Mouse (Mus musculus) heart, embryonic 12.5 days (tissue): ENCODE data around the gene 6820408C15Rik. TPM values are rescaled to one million over a fixed set of nuclear protein-coding genes. Genes with fewer than 3 reads are reported as not detected.
A peak's percentile ranks its signal among the peaks of the same experiment; 100 is the strongest.

Experiments
- ATAC-seq: fragments of 200-750 bp; cut with Nextera tagmentation; 2 replicates; pipeline ENCODE4 v1.8.0; 2017; ENCODE audit warnings: moderate TSS enrichment, moderate library complexity; ENCODE audit not compliant: insufficient number of reproducible peaks, low FRiP score
- H3K27ac ChIP-seq: fragments of 300-500 bp; sonication (generic); 2 replicates; pipeline ENCODE4 v1.5.1; 2016; ENCODE audit warnings: mild to moderate bottlenecking, moderate library complexity; ENCODE audit not compliant: poor library complexity, severe bottlenecking
- H3K27me3 ChIP-seq: fragments of 300-500 bp; sonication (generic); replicated peaks from 2 replicates; pipeline ENCODE4 v1.6.1; 2016; ENCODE audit warnings: mild to moderate bottlenecking, moderate library complexity
- H3K36me3 ChIP-seq: fragments of 300-500 bp; sonication (generic); 2 replicates; pipeline ENCODE4 v1.6.1; 2016; ENCODE audit warnings: mild to moderate bottlenecking, moderate library complexity
- H3K4me1 ChIP-seq: fragments of 300-500 bp; sonication (generic); replicated peaks from 2 replicates; pipeline ENCODE4 v1.6.1; 2016; ENCODE audit warnings: mild to moderate bottlenecking
- H3K4me2 ChIP-seq: fragments of 300-500 bp; sonication (generic); 2 replicates; pipeline ENCODE4 v1.6.1; 2016; ENCODE audit warnings: mild to moderate bottlenecking, moderate library complexity
- H3K4me3 ChIP-seq: fragments of 300-500 bp; sonication (generic); 2 replicates; pipeline ENCODE4 v1.5.1; 2016; ENCODE audit warnings: mild to moderate bottlenecking
- H3K9ac ChIP-seq: fragments of 300-500 bp; sonication (generic); 2 replicates; pipeline ENCODE4 v1.6.1; 2016; ENCODE audit warnings: mild to moderate bottlenecking, moderate library complexity
- H3K9me3 ChIP-seq: fragments of 300-500 bp; sonication (generic); replicated peaks from 2 replicates; pipeline ENCODE4 v1.6.1; 2016; ENCODE audit warnings: mild to moderate bottlenecking, moderate library complexity
- WGBS: fragments of 180-500 bp; shearing (Covaris S2); methylation state at CpG from one replicate; pipeline ENCODE4 v1.1.7; 2016; 5-methylcytosine and 5-hydroxymethylcytosine counted together
- polyA plus RNA-seq: library from polyadenylated mRNA; unstranded; fragments of >200 nt; fragmentation: Nextera tagmentation; extraction: Ambion mirVana; gene quantifications from 2 replicates; pipeline ENCODE4 v1.2.1, GENCODE M21; 2016

6820408C15Rik gene
- polyA plus RNA-seq, 1 experiment from 2014 or later: 2.1 TPM

DNA sequence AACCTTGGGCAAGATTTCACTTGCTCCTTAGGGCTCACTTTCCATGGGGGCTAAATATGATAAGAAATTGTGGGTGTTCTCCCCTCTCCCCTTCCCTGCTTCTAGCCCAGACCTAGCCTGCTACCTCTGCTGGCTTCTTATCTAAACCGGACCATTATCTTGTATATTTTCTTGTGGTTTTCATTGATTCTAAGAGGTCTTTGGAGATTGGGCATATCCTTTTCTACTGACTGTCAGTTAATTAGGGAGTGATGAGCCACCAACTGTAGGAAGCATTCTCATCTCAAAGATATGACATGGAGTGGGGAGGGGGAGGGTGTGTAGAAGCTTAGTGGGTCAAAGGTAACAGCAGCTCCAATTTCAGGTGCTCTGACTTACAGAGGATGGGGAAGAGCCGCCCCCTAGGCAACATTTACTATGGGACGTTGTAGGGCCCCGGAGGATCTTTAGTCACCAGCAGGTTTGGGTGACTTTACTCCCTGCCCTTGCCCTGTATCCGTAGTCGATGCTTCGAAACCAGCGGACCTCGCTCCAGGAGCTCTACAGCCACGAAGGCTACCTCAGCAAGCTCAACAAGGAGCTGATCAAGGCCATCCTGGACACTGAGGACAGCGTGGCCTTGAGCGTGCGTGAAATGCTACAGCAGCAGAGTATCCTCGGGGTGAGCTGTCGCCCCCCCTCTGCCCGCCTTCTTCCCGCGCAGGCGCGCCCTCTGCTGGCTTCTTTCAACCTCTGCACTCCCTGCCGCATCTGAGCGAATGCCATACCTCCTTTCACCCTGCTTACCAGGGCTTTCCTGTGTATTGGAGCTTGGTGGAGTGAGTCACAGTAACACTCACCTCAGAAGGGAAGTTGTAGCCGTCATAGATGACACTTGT lies 21.8 kb downstream of the 6820408C15Rik start:
- H3K27me3 ChIP-seq: no peaks in the 10 kb centered on the region
- H3K4me1 ChIP-seq: peaks cover 23% of the 10 kb centered on the region
- peak overlapping the region; percentile 37 for H3K4me3 ChIP-seq
- peak overlapping the region; percentile 94 for H3K27ac ChIP-seq
- H3K4me2 ChIP-seq: peak overlapping the region; percentile 70
- H3K36me3 ChIP-seq: no peaks in the 10 kb centered on the region
- ATAC-seq: peak; percentile 53; the same call in 1 of the 2 replicates
- peak overlapping the region; percentile 44; the same call in 1 of the 2 replicates for H3K9ac ChIP-seq
- 4% methylated on average over 23 of the region's 23 CpGs for WGBS
- H3K9me3 ChIP-seq: no peaks in the 10 kb centered on the region

DNA sequence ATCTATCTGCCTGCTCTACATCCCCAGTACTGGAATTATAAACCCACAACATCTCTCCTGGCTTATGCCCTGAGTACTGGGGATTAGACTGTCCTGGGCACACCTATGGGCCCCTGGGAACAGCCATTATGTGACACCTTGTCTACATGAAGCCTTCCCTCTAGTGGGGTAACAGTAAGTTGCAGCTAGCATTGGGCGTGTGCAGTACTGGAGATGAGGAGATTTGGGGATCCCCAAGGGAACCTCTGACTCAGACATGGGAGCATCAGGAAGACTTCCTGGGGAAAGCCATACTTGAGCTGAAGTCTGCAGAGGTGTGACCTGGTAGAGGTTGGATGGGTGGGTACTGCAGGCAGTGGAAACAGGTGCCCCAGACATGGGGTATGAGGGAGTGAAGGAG lies 23.6 kb downstream of the 6820408C15Rik start:
- no peak overlapping the region for H3K4me2 ChIP-seq
- H3K36me3 ChIP-seq: no peaks in the 10 kb centered on the region; the same call in 1 of the 2 replicates
- WGBS: 61% methylated on average over 1 of the region's 1 CpGs
- H3K9me3 ChIP-seq: no peaks in the 10 kb centered on the region
- H3K27me3 ChIP-seq: no peaks in the 10 kb centered on the region
- peaks cover 23% of the 10 kb centered on the region for H3K4me1 ChIP-seq
- H3K9ac ChIP-seq: no peak overlapping the region
- no peak for ATAC-seq
- H3K27ac ChIP-seq: no peak overlapping the region
- no peak overlapping the region for H3K4me3 ChIP-seq

GRCm38 (mm10) chr2:152439833-152440232 lies 24.4 kb downstream of the 6820408C15Rik start:
- Histone ChIP-seq H3K27ac (no peak overlapping the region), H3K9ac (no peak overlapping the region), H3K9me3 (no peaks in the 10 kb centered on the region), H3K4me1 (peaks cover 26% of the 10 kb centered on the region), H3K4me2 (no peak overlapping the region), H3K36me3 (no peaks in the 10 kb centered on the region; the same call in 1 of the 2 replicates), H3K27me3 (no peaks in the 10 kb centered on the region), H3K4me3 (no peak overlapping the region)
- ATAC-seq: no peak
- WGBS: 76% methylated on average over 2 of the region's 2 CpGs

GRCm38 (mm10) chr2:152442322-152442721 lies 26.9 kb downstream of the 6820408C15Rik start:
- H3K27me3 ChIP-seq: no peaks in the 10 kb centered on the region
- no peak overlapping the region for H3K9ac ChIP-seq
- no peak for ATAC-seq
- no peaks in the 10 kb centered on the region; the same call in 1 of the 2 replicates for H3K36me3 ChIP-seq
- no peaks in the 10 kb centered on the region for H3K9me3 ChIP-seq
- 74% methylated on average over 4 of the region's 4 CpGs for WGBS
- H3K4me3 ChIP-seq: no peak overlapping the region
- H3K4me1 ChIP-seq: peaks cover 19% of the 10 kb centered on the region
- no peak overlapping the region for H3K27ac ChIP-seq
- no peak overlapping the region for H3K4me2 ChIP-seq

- H3K27ac ChIP-seq: no peak overlapping the region
- ATAC-seq: no peak
- no peak overlapping the region for H3K9ac ChIP-seq
- no peak overlapping the region for H3K4me3 ChIP-seq
- no peaks in the 10 kb centered on the region for H3K9me3 ChIP-seq
- H3K36me3 ChIP-seq: no peaks in the 10 kb centered on the region; the same call in 1 of the 2 replicates
- WGBS: 77% methylated on average over 8 of the region's 8 CpGs
- H3K27me3 ChIP-seq: no peaks in the 10 kb centered on the region
- no peak overlapping the region for H3K4me2 ChIP-seq
- H3K4me1 ChIP-seq: peaks cover 24% of the 10 kb centered on the region
These were observed 27.9 kb downstream of the 6820408C15Rik start for GRCm38 (mm10) chr2:152443281-152443680.

GRCm38 (mm10) chr2:152446642-152447041 lies 31.3 kb downstream of the 6820408C15Rik start:
- 34% methylated on average over 2 of the region's 2 CpGs for WGBS
- H3K27me3 ChIP-seq: no peaks in the 10 kb centered on the region
- no peak for ATAC-seq
- H3K4me3 ChIP-seq: no peak overlapping the region
- no peak overlapping the region for H3K27ac ChIP-seq
- no peaks in the 10 kb centered on the region for H3K9me3 ChIP-seq
- peaks cover 25% of the 10 kb centered on the region for H3K4me1 ChIP-seq
- H3K36me3 ChIP-seq: no peaks in the 10 kb centered on the region; the same call in 1 of the 2 replicates
- no peak overlapping the region for H3K4me2 ChIP-seq
- no peak overlapping the region for H3K9ac ChIP-seq

- Histone ChIP-seq H3K9me3 (no peaks in the 10 kb centered on the region), H3K27me3 (0 out of 2 replicates have a peak, but pooled peaks cover 4% of the 10 kb centered on the region), H3K9ac (no peak overlapping the region), H3K4me2 (peak overlapping the region; percentile 1; the same call in 1 of the 2 replicates), H3K36me3 (no peaks in the 10 kb centered on the region; the same call in 1 of the 2 replicates), H3K4me3 (no peak overlapping the region), H3K27ac (no peak overlapping the region), H3K4me1 (peaks cover 25% of the 10 kb centered on the region)
- ATAC-seq: no peak
- WGBS: 18% methylated on average over 5 of the region's 5 CpGs
These were observed 32.1 kb downstream of the 6820408C15Rik start for GRCm38 (mm10) chr2:152447461-152447860.

DNA sequence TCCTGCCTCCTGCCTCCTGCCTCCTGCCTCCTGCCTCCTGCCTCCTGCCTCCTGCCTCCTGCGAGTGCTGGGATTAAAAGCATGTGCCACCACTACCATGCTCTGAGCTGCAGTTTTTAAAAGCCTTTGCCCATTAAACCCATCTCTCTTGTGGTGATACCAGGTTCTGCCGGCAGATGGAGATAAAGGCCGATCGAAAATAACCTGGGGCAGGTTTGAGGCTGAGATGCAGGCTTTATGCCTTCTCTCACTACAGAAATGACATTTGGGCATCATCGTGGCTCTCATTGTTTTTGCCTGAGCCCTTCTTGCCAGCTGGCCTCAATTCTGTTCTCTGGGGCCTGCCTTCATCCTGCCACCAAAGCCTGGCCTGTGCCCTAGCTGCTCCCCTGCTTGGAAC lies 34.9 kb downstream of the 6820408C15Rik start:
- no peak overlapping the region for H3K9ac ChIP-seq
- 0 out of 2 replicates have a peak, but pooled peaks cover 5% of the 10 kb centered on the region for H3K27me3 ChIP-seq
- H3K4me2 ChIP-seq: no peak overlapping the region
- no peak overlapping the region for H3K4me3 ChIP-seq
- H3K36me3 ChIP-seq: no peaks in the 10 kb centered on the region
- ATAC-seq: no peak
- peaks cover 26% of the 10 kb centered on the region for H3K4me1 ChIP-seq
- WGBS: 4% methylated on average over 5 of the region's 5 CpGs
- H3K27ac ChIP-seq: no peak overlapping the region
- H3K9me3 ChIP-seq: no peaks in the 10 kb centered on the region

DNA sequence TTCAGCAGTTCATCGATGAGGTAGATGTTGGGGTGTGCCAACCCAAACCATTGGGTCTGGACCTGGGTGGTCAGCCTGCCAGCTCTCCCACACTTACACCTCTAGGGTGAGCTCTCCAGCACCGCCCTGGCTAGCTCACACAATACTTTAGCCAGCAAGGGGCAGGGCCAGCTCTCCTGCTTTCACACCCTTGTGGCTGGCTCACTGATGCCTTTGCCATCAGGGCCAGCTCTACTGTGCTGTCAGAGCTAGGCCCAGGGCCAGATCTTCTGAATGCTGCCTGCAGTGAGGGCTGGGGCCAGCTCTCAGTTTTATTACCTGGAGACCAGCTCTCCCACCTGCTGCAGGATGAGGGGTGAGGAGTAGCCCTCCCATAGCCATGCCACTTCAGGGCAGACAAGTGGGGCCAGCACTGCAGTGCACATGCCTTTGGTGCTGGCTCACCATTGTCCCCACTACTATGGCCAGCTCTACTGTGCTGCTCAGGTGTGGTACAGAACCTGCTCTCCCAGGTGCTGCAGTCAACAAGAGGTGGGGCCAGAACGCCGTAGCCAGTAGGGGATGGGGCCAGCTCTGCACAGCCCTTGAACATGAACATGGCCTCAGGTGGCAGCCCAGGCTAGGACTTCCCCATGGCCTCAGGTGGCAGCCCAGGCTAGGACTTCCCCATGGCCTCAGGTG lies 36.9 kb downstream of the 6820408C15Rik start:
- H3K9me3 ChIP-seq: no peaks in the 10 kb centered on the region
- peaks cover 19% of the 10 kb centered on the region for H3K4me1 ChIP-seq
- no peak overlapping the region for H3K4me3 ChIP-seq
- H3K27ac ChIP-seq: no peak overlapping the region
- no peak overlapping the region for H3K4me2 ChIP-seq
- no peak overlapping the region for H3K9ac ChIP-seq
- H3K27me3 ChIP-seq: 0 out of 2 replicates have a peak, but pooled peaks cover 5% of the 10 kb centered on the region
- whole genome bisulfite sequencing: 72% methylated on average over 4 of the region's 4 CpGs
- H3K36me3 ChIP-seq: no peaks in the 10 kb centered on the region
- peak; percentile 44 for ATAC-seq

DNA sequence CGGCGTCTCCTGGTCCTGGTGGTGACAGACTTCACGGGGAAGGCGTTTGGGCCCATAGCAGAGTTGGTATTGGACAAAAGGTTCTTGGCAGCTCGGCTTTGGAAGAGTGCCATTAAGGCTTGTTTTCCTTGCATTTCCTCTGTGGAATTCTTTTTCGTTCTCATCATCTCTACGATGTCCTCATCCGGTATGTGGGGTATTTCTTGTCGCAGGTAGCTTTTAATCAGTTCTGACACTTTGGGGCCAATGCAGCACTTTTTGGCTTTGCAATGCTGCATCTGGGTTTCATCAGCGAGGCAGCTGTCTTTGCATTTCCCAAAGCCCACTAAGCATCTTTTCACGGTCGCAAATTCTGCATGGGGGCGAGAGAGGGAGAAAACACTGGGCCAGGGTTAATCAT lies 43.9 kb downstream of the 6820408C15Rik start:
- no peak overlapping the region for H3K4me2 ChIP-seq
- H3K36me3 ChIP-seq: no peaks in the 10 kb centered on the region
- peaks cover 9% of the 10 kb centered on the region; the same call in 1 of the 2 replicates for H3K9me3 ChIP-seq
- WGBS: 49% methylated on average over 13 of the region's 13 CpGs
- H3K27me3 ChIP-seq: 0 out of 2 replicates have a peak, but pooled peaks cover 4% of the 10 kb centered on the region
- no peak for ATAC-seq
- H3K27ac ChIP-seq: no peak overlapping the region
- H3K9ac ChIP-seq: no peak overlapping the region
- H3K4me1 ChIP-seq: 0 out of 2 replicates have a peak, but pooled peaks cover 4% of the 10 kb centered on the region
- H3K4me3 ChIP-seq: no peak overlapping the region

DNA sequence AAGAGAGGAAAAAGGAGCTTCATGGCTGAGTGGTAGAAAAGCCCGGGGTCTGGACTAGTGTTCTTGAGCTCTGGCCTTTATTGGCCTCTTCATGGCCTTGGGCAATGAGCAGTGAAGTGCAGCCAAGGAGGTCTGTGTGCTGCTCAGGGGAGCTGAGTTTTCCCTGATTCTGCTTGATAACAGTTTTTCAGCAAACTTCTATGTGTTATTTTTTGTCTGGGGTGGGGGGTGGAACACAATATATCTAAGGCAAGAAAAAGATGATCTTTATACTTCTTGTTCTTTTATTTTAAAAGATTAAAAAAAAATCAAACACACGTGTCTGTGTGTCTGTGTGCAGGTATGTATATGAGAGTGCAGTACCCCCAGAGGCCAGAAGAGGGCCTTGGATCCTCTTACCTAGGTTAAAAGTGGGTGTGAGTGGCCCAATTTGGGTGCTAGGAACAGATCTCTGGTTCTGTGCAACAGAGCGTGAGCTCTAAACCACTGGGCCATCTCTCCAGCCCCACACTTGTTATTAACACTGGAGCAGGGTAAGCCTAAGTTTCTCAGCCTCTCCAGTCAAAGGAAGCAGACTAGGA lies 49.3 kb downstream of the 6820408C15Rik start, which contains the start of gene Defb23:
Gene Defb23, minus strand, starts transcription at position 51 of the 581 bp plus-strand sequence.
- no peaks in the 10 kb centered on the region for H3K4me1 ChIP-seq
- H3K9ac ChIP-seq: no peak within 1 kb of the TSS
- no peak within 1 kb of the TSS for H3K4me3 ChIP-seq
- no peaks in the 10 kb centered on the region for H3K36me3 ChIP-seq
- no peak for ATAC-seq
- peaks cover 13% of the 10 kb centered on the region; the same call in 1 of the 2 replicates for H3K9me3 ChIP-seq
- no peak within 1 kb of the TSS for H3K4me2 ChIP-seq
- no peak within 1 kb of the TSS for H3K27ac ChIP-seq
- 85% methylated on average over 3 of the region's 3 CpGs for WGBS
- H3K27me3 ChIP-seq: 0 out of 2 replicates have a peak, but pooled peaks cover 4% of the 10 kb centered on the region
